Mouse (Mus musculus) neural tube, embryonic 13.5 days (tissue): ENCODE measurements around the gene Gdf9. TPM values are rescaled to one million over a fixed set of nuclear protein-coding genes. Genes with fewer than 3 reads are reported as not detected.
A peak's percentile ranks its signal among the peaks of the same experiment; 100 is the strongest.

Experiments used
- ATAC-seq: fragments of 200-750 bp; cut with Nextera tagmentation; 2 replicates; pipeline ENCODE4 v1.8.0; 2017; ENCODE audit warnings: low read depth, mild to moderate bottlenecking, moderate TSS enrichment, moderate library complexity
- H3K27ac ChIP-seq: fragments of 300-500 bp; sonication (generic); replicated peaks from 2 replicates; pipeline ENCODE4 v1.5.1; 2015; ENCODE audit warnings: moderate library complexity, mild to moderate bottlenecking, inconsistent platforms
- H3K27me3 ChIP-seq: fragments of 300-500 bp; sonication (generic); 2 replicates; pipeline ENCODE4 v1.6.1; 2015; ENCODE audit warnings: mild to moderate bottlenecking, inconsistent platforms
- H3K36me3 ChIP-seq: fragments of 300-500 bp; sonication (generic); 2 replicates; pipeline ENCODE4 v1.6.1; 2015; ENCODE audit warnings: mild to moderate bottlenecking, inconsistent platforms
- H3K4me1 ChIP-seq: fragments of 300-500 bp; sonication (generic); replicated peaks from 2 replicates; pipeline ENCODE4 v1.6.1; 2015; ENCODE audit warnings: inconsistent platforms
- H3K4me2 ChIP-seq: fragments of 300-500 bp; sonication (generic); 2 replicates; pipeline ENCODE4 v1.6.1; 2015; ENCODE audit warnings: inconsistent platforms, mild to moderate bottlenecking, moderate library complexity
- H3K4me3 ChIP-seq: fragments of 300-500 bp; sonication (generic); 2 replicates; pipeline ENCODE4 v1.5.1; 2015; ENCODE audit warnings: mild to moderate bottlenecking, inconsistent platforms
- H3K9ac ChIP-seq: fragments of 300-500 bp; sonication (generic); 2 replicates; pipeline ENCODE4 v1.6.1; 2015; ENCODE audit warnings: moderate library complexity, mild to moderate bottlenecking, inconsistent platforms
- H3K9me3 ChIP-seq: fragments of 300-500 bp; sonication (generic); 2 replicates; pipeline ENCODE4 v1.6.1; 2016; ENCODE audit warnings: inconsistent platforms
- WGBS: fragments of 180-500 bp; shearing (Covaris S2); methylation state at CpG from one replicate; pipeline ENCODE4 v1.1.7; 2015; 5-methylcytosine and 5-hydroxymethylcytosine counted together
- polyA plus RNA-seq: library from polyadenylated mRNA; unstranded; fragments of >200 nt; fragmentation: Nextera tagmentation; extraction: Ambion mirVana; gene quantifications from 2 replicates; pipeline ENCODE4 v1.2.1, GENCODE M21; 2015

The Gdf9 gene
- polyA plus RNA-seq, 1 experiment from 2014 or later, result 3.4 TPM

- no peaks in the 10 kb centered on the region for H3K36me3 ChIP-seq
- no peaks in the 10 kb centered on the region for H3K9me3 ChIP-seq
- H3K27me3 ChIP-seq, result 0 out of 2 replicates have a peak, but pooled peaks cover 5% of the 10 kb centered on the region
- no peaks in the 10 kb centered on the region for H3K4me1 ChIP-seq
- H3K4me2 ChIP-seq, result no peak overlapping the region
- H3K4me3 ChIP-seq, result no peak overlapping the region
- 87% methylated on average over 8 of the region's 8 CpGs for WGBS
- no peak overlapping the region for H3K9ac ChIP-seq
- no peak for ATAC-seq
- no peak overlapping the region for H3K27ac ChIP-seq
These were observed 17.2 kb downstream of the Gdf9 start for GRCm38 (mm10) chr11:53447996-53448395.

DNA sequence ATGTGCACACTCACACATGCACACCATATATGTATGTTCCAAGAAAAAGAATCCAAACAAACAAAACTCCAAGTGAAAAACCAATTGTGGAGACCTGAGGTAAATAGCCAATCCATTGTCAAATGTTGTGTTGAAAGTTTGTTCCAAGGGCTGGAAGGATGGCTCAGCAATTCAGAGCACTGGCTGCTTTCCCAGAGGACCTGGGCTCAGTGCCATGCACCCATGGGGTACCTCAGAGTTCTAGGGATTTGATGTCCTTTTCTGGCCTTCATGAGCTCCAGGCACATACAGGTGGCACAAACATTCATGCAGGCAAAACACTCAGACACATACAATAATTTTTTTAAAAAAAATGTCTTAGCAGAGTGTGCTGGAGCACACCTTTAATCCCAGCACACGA is 17.7 kb downstream of the Gdf9 start:
- no peaks in the 10 kb centered on the region for H3K4me1 ChIP-seq
- ATAC-seq, result no peak
- no peak overlapping the region for H3K27ac ChIP-seq
- H3K27me3 ChIP-seq, result 0 out of 2 replicates have a peak, but pooled peaks cover 5% of the 10 kb centered on the region
- no peaks in the 10 kb centered on the region for H3K36me3 ChIP-seq
- WGBS, result 87% methylated on average over 1 of the region's 1 CpGs
- no peaks in the 10 kb centered on the region for H3K9me3 ChIP-seq
- no peak overlapping the region for H3K9ac ChIP-seq
- no peak overlapping the region for H3K4me3 ChIP-seq
- no peak overlapping the region for H3K4me2 ChIP-seq

GRCm38 (mm10) chr11:53450070-53450705 is 19.4 kb downstream of the Gdf9 start:
- 66% methylated on average over 15 of the region's 15 CpGs for WGBS
- no peak for ATAC-seq
- Histone ChIP-seq H3K4me2 (no peak overlapping the region), H3K9me3 (no peaks in the 10 kb centered on the region), H3K9ac (no peak overlapping the region), H3K4me3 (no peak overlapping the region), H3K27ac (no peak overlapping the region), H3K27me3 (peaks cover 12% of the 10 kb centered on the region), H3K4me1 (no peaks in the 10 kb centered on the region), H3K36me3 (no peaks in the 10 kb centered on the region)

DNA sequence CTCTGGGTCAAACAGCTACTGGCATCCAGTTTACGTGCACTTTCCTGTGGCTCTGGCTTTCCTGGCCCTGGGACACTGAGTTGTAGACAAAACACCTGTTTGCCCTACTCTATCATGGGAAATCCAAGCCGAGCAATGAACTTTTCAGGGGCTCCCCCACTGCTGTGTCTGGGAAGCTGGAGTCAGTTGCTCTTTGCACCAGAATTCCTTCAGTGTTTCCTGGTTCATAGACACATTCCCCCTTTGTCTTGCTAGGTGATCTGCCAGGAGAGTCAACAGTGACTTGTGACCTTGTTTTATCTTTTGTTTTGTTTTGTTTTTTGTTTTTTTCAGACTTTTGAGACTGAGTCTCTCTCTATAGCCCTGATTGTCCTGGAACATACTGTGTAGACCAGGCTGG is 20.5 kb downstream of the Gdf9 start:
- no peak overlapping the region for H3K4me3 ChIP-seq

DNA sequence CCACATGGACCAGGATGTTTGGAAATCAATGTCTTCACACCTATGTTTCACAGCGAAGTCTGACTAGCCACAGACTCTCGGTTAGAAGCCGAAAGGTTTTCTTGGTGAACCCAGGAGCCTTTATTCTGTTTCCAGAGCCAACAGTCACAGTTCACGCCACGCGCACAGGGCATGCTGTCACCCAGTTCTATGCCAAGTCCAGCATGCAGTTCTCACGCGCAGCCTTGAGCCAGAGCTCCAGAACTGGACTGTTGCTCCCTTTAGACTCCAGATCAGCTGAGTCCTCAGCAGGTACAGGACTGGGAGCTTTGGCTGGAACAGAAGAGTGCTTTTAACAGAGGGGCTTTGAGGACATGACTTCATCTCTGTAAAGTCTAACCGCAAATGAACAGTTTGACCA is 21.6 kb downstream of the Gdf9 start:
- Histone ChIP-seq H3K4me1 (peaks cover 9% of the 10 kb centered on the region), H3K36me3 (no peaks in the 10 kb centered on the region), H3K4me2 (no peak overlapping the region), H3K9me3 (no peaks in the 10 kb centered on the region), H3K9ac (no peak overlapping the region), H3K4me3 (no peak overlapping the region), H3K27me3 (peaks cover 34% of the 10 kb centered on the region), H3K27ac (no peak overlapping the region)
- ATAC-seq, result no peak
- WGBS, result 95% methylated on average over 9 of the region's 9 CpGs

More for the DNA sequence above, 20.5 kb downstream of the Gdf9 start:
- 75% methylated on average over 2 of the region's 2 CpGs for WGBS
- Histone ChIP-seq H3K4me2 (no peak overlapping the region), H3K9me3 (no peaks in the 10 kb centered on the region), H3K36me3 (no peaks in the 10 kb centered on the region), H3K4me1 (no peaks in the 10 kb centered on the region), H3K9ac (no peak overlapping the region), H3K27ac (no peak overlapping the region), H3K27me3 (peaks cover 24% of the 10 kb centered on the region)
- no peak for ATAC-seq

DNA sequence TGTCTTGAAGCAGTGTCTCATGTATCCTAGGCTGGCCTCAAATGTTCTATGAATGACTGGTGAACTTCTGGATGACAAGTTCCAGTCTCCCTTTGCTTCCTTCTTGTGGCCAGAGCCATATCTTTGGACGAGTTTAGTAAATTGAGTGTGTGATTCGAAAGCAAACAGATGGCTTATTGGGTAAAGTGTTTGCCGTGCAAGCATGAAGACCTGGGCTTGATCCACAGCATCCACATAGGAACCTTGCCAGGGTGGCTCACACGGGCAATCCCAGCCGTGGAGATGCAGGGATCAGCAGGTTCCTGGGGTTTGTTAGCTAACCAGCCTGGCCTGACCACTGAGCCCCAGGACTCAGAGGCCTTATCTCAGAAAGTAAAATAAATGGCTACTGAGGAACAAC is 22.2 kb downstream of the Gdf9 start:
- no peak overlapping the region for H3K9ac ChIP-seq
- no peak overlapping the region for H3K27ac ChIP-seq
- WGBS, result 87% methylated on average over 5 of the region's 5 CpGs
- no peak overlapping the region for H3K4me2 ChIP-seq
- H3K27me3 ChIP-seq, result peaks cover 41% of the 10 kb centered on the region
- ATAC-seq, result no peak
- no peaks in the 10 kb centered on the region for H3K9me3 ChIP-seq
- H3K36me3 ChIP-seq, result no peaks in the 10 kb centered on the region
- H3K4me1 ChIP-seq, result peaks cover 10% of the 10 kb centered on the region
- H3K4me3 ChIP-seq, result no peak overlapping the region

DNA sequence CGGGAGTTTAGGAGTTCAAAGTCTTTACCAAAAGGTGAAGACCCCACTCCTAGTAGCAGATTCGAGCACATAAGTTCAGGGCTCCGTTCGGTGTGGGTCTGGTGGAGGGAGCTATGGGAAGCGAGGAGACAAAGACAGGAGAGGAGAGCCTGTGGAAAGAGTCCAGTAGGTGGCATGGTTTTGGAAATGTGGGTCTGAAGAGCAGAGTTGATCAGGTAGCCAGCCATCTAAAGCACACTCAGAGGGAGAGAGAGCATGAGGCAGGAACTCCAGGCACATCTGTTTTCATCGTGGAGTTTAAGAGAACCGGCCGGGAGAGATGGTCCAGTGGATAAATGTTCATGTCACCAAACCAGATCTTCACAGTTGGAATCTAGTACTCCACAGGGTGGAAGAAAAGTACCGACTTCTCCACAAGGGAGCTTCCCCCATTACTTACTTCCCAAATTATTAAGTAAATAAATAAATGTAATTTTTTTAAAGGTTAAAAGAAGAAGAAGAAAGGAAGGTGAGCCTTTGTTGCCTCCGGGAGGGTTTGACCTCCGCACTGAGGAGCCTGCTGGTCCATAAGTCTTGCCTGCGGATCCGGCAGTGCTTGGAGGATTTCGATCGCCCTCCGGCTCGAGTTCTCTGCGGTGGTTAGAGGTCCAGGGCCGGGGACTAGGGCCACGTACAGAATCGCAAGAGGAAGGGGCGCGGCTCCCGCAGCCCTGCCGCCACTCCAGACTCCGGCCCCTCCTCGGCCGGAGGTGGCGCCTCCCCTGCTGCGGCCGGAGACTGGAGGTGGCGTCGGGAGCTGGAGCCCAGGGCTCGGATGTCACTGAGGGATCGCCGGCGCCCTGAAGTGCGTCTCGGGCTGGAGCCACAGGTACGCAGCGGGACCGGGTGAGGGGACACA is 25.9 kb downstream of the Gdf9 start, which contains the start of the genes Gm10447 and Shroom1:
Gm10447 (minus strand) TSS at position 637 of the 898 bp plus-strand sequence.
Shroom1 (plus strand) TSS at position 732 of the 898 bp plus-strand sequence.
- H3K27ac ChIP-seq, result no peak within 1 kb of the TSS
- H3K36me3 ChIP-seq, result no peaks in the 10 kb centered on the region
- ATAC-seq, result peak; percentile 61
- H3K4me3 ChIP-seq, result peak within 1 kb of the TSS; percentile 37
- no peaks in the 10 kb centered on the region for H3K9me3 ChIP-seq
- H3K9ac ChIP-seq, result peak within 1 kb of the TSS; percentile 68
- peak within 1 kb of the TSS; percentile 65 for H3K4me2 ChIP-seq
- WGBS, result 4% methylated on average over 42 of the region's 42 CpGs
- peaks cover 10% of the 10 kb centered on the region for H3K4me1 ChIP-seq
- peaks cover 78% of the 10 kb centered on the region for H3K27me3 ChIP-seq

DNA sequence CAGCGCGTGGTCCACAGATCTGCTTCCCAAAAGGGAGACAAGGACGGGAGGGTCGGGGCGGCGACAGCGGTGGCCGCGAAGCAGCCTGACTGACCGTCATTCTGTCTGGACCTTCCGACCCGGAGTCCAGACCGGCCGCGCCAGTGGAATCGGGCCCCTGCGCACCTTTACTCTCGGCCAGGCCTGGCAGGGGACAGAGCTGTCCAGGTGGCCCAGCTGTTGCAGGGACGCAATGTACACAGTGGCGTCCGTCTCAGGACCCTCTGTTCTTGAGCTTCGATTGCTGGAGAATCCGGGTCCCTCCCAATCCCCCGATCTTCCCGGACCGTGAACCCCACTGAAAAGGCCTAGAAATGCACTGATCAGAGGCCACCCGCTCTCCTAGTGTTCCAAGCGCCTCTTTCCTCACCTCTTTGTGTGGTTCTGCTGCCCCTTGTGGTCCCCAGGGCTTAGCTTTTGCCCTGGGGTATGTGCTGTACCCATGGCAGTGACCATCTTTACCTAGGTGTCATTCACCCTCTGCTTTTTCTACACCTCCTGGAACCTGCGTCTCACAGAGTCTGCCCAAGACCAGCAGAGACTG is 26.6 kb downstream of the Gdf9 start:
- peak overlapping the region; percentile 37 for H3K4me3 ChIP-seq
- peaks cover 10% of the 10 kb centered on the region for H3K4me1 ChIP-seq
- H3K9me3 ChIP-seq, result no peaks in the 10 kb centered on the region
- 5% methylated on average over 29 of the region's 29 CpGs for WGBS
- H3K27ac ChIP-seq, result no peak overlapping the region
- H3K9ac ChIP-seq, result peak overlapping the region; percentile 68
- H3K27me3 ChIP-seq, result peaks cover 83% of the 10 kb centered on the region
- H3K4me2 ChIP-seq, result peak overlapping the region; percentile 65
- 0 out of 2 replicates have a peak, but pooled peaks have one; percentile 13 for ATAC-seq
- H3K36me3 ChIP-seq, result no peaks in the 10 kb centered on the region

DNA sequence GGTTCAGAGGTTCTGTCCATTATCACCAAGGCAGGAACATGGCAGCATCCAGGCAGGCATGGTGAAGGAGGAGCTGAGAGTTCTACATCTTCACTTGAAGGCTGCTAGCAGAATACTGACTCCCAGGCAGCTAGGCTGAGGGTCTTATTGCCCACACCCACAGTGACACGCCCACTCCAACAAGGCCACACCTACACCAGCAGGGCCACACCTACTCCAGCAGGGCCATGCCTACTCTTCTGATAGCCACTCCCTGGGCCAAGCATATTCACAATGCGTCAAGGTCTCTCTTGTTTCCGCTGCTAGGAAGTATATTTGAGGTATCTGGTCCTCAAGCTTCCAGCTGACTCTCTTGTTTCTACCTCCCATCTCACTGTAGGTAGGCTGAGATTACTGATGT is 28.2 kb downstream of the Gdf9 start:
- peaks cover 96% of the 10 kb centered on the region for H3K27me3 ChIP-seq
- peaks cover 20% of the 10 kb centered on the region for H3K4me1 ChIP-seq
- ATAC-seq, result no peak
- H3K9me3 ChIP-seq, result no peaks in the 10 kb centered on the region
- H3K36me3 ChIP-seq, result no peaks in the 10 kb centered on the region
- no peak overlapping the region for H3K9ac ChIP-seq
- no peak overlapping the region for H3K4me2 ChIP-seq
- H3K4me3 ChIP-seq, result no peak overlapping the region
- WGBS, result 66% methylated on average over 3 of the region's 3 CpGs
- H3K27ac ChIP-seq, result no peak overlapping the region

DNA sequence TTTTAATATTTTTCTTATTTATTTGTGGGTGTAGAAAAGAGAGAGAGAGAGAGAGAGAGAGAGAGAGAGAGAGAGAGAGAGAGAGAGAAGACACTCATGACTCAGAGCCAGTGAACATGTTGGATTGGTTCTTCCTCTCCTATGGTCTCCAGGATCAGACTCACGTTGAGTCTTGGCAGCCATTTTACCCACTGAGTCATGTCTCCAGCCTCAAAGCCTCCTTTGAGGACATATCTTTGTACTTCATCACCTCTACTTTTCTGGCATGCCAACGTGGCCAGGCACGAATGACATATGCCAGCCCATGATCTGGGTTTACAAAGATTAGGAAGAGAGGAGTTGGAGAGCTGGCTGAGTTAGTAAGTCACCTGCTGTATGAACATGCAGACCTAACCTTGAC is 29.4 kb downstream of the Gdf9 start:
- WGBS, result 85% methylated on average over 3 of the region's 3 CpGs
- Histone ChIP-seq H3K9me3 (0 out of 2 replicates have a peak, but pooled peaks cover 4% of the 10 kb centered on the region), H3K27me3 (peaks cover 100% of the 10 kb centered on the region), H3K27ac (no peak overlapping the region), H3K36me3 (no peaks in the 10 kb centered on the region), H3K4me2 (no peak overlapping the region), H3K4me1 (peaks cover 22% of the 10 kb centered on the region), H3K9ac (no peak overlapping the region), H3K4me3 (no peak overlapping the region)
- ATAC-seq, result no peak

- peaks cover 24% of the 10 kb centered on the region for H3K4me1 ChIP-seq
- ATAC-seq, result no peak
- peaks cover 99% of the 10 kb centered on the region for H3K27me3 ChIP-seq
- 24% methylated on average over 5 of the region's 5 CpGs for WGBS
- no peak overlapping the region for H3K27ac ChIP-seq
- 0 out of 2 replicates have a peak, but pooled peaks cover 4% of the 10 kb centered on the region for H3K9me3 ChIP-seq
- H3K4me3 ChIP-seq, result no peak overlapping the region
- H3K9ac ChIP-seq, result no peak overlapping the region
- no peaks in the 10 kb centered on the region for H3K36me3 ChIP-seq
- no peak overlapping the region for H3K4me2 ChIP-seq
These were observed 30.9 kb downstream of the Gdf9 start for GRCm38 (mm10) chr11:53461727-53462126.
